Mouse (Mus musculus) limb, embryonic 15.5 days (tissue): ENCODE results near the gene Ntng1. TPM values are rescaled to one million over a fixed set of nuclear protein-coding genes. Genes with fewer than 3 reads are reported as not detected.
"Not testable (repeated sequence)": the region's sequence is repeated elsewhere in the genome, so short reads cannot be mapped to it uniquely, and the experiment has no call there.

Experiments used
- ATAC-seq: fragments of 200-750 bp; cut with Nextera tagmentation; 2 replicates; pipeline ENCODE4 v1.8.0; 2017; ENCODE audit warnings: low read depth, moderate TSS enrichment; ENCODE audit not compliant: insufficient number of reproducible peaks, low FRiP score, low TSS enrichment
- H3K27ac ChIP-seq: fragments of 300-500 bp; sonication (generic); 2 replicates; pipeline ENCODE4 v1.5.1; 2015; ENCODE audit warnings: moderate library complexity, mild to moderate bottlenecking, inconsistent platforms
- H3K27me3 ChIP-seq: fragments of 300-500 bp; sonication (generic); 2 replicates; pipeline ENCODE4 v1.6.1; 2015; ENCODE audit warnings: inconsistent platforms
- H3K36me3 ChIP-seq: fragments of 300-500 bp; sonication (generic); 2 replicates; pipeline ENCODE4 v1.6.1; 2015; ENCODE audit warnings: inconsistent platforms
- H3K4me1 ChIP-seq: fragments of 300-500 bp; sonication (generic); 2 replicates; pipeline ENCODE4 v1.6.1; 2015; ENCODE audit warnings: inconsistent platforms
- H3K4me2 ChIP-seq: fragments of 300-500 bp; sonication (generic); 2 replicates; pipeline ENCODE4 v1.6.1; 2015; ENCODE audit warnings: mild to moderate bottlenecking, inconsistent platforms
- H3K4me3 ChIP-seq: fragments of 300-500 bp; sonication (generic); 2 replicates; pipeline ENCODE4 v1.5.1; 2015; ENCODE audit warnings: mild to moderate bottlenecking, inconsistent platforms
- H3K9ac ChIP-seq: fragments of 300-500 bp; sonication (generic); 2 replicates; pipeline ENCODE4 v1.6.1; 2015; ENCODE audit warnings: inconsistent platforms
- H3K9me3 ChIP-seq: fragments of 300-500 bp; sonication (generic); 2 replicates; pipeline ENCODE4 v1.6.1; 2016; ENCODE audit warnings: inconsistent platforms
- WGBS: fragments of 180-500 bp; shearing (Covaris S2); methylation state at CpG from one replicate; pipeline ENCODE4 v1.1.7; 2015; 5-methylcytosine and 5-hydroxymethylcytosine counted together
- polyA plus RNA-seq: library from polyadenylated mRNA; unstranded; fragments of >200 nt; fragmentation: Nextera tagmentation; extraction: Ambion mirVana; gene quantifications from 2 replicates; pipeline ENCODE4 v1.2.1, GENCODE M21; 2015

The Ntng1 gene
- polyA plus RNA-seq, 1 experiment from 2014 or later = 6.5 TPM

DNA sequence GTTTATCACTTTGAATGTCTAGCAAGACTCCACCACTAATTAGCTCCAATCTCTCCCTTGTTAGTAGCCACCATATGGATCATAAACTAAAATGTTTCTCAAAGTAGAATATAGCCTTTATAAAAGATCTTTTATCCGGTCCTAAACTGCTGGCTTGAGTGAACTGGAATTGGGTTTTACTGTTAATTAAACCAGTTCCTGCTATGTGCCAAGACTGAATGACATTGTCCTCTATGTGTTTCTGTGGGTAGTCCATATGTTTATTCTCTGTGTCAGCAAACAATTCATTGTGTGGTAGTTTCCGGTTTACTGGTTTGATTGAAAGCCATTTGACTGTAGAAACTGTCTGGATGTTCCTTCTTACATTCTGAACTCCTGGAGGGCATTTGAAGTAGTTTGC lies 387.4 kb downstream of the Ntng1 start:
- 53% methylated on average over 2 of the region's 2 CpGs for WGBS
- Histone ChIP-seq H3K9ac (no peak overlapping the region), H3K4me1 (no peaks in the 10 kb centered on the region), H3K4me3 (no peak overlapping the region), H3K27me3 (no peaks in the 10 kb centered on the region), H3K4me2 (no peak overlapping the region), H3K36me3 (no peaks in the 10 kb centered on the region), H3K27ac (no peak overlapping the region), H3K9me3 (no peaks in the 10 kb centered on the region)
- no peak for ATAC-seq

DNA sequence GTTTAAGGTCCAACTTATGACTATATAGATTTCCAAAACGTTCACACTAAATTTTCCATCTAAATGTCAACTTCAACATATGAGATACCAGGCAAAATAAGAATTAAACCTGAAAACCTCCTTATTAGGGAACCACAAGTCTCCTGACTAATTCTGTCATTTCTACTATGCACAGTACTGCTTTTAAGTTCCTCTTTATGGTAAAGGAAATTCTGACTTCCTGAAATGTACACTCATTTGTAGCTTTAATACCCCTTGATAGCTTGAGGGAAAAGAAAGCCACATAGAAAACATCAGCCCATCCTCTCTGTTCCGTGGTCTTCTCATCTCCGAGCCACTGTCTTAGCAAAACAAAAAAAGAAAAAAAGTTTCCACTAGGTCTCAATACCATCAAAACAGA lies 396.2 kb downstream of the Ntng1 start:
- not testable (repeated sequence) for H3K4me2 ChIP-seq, H3K36me3 ChIP-seq, H3K4me3 ChIP-seq, H3K27ac ChIP-seq, H3K9ac ChIP-seq, ATAC-seq, H3K27me3 ChIP-seq, H3K9me3 ChIP-seq, H3K4me1 ChIP-seq
- WGBS = 69% methylated on average over 3 of the region's 3 CpGs

DNA sequence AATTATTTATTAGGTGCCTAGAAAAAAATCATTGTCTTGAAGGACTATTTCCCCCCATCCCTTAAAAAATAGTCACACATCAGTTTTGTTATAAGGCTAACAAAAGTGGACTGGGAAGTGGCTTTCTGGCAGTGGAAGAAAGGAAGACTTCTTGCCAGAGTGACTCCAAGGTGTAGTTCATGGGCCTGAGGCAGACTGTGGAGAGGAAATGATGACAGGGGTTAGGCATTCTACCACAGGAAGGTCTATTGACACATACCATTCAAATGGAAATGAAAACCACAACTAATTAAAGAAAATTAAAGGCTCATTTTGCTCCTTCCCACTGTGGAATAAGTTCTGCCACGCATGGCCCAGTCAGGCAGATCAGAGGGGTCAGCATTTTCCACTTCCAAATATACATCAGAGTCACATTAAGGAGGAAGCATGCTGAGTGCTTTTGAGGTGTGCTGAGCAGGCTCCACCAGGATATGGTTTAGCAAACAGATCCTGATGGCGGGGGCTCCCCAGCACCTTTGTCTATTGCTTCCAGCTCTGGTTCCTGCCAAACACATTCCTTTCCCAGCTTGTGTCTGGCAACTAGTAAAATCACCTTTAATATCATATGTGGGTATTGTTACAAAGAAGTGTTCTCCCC lies 403.2 kb downstream of the Ntng1 start:
- WGBS = 30% methylated on average over 2 of the region's 2 CpGs
- H3K27me3 ChIP-seq = no peaks in the 10 kb centered on the region
- no peak overlapping the region for H3K9ac ChIP-seq
- no peak for ATAC-seq
- no peak overlapping the region for H3K4me2 ChIP-seq
- no peak overlapping the region for H3K27ac ChIP-seq
- H3K4me1 ChIP-seq = no peaks in the 10 kb centered on the region
- H3K4me3 ChIP-seq = no peak overlapping the region
- H3K36me3 ChIP-seq = no peaks in the 10 kb centered on the region
- no peaks in the 10 kb centered on the region for H3K9me3 ChIP-seq

DNA sequence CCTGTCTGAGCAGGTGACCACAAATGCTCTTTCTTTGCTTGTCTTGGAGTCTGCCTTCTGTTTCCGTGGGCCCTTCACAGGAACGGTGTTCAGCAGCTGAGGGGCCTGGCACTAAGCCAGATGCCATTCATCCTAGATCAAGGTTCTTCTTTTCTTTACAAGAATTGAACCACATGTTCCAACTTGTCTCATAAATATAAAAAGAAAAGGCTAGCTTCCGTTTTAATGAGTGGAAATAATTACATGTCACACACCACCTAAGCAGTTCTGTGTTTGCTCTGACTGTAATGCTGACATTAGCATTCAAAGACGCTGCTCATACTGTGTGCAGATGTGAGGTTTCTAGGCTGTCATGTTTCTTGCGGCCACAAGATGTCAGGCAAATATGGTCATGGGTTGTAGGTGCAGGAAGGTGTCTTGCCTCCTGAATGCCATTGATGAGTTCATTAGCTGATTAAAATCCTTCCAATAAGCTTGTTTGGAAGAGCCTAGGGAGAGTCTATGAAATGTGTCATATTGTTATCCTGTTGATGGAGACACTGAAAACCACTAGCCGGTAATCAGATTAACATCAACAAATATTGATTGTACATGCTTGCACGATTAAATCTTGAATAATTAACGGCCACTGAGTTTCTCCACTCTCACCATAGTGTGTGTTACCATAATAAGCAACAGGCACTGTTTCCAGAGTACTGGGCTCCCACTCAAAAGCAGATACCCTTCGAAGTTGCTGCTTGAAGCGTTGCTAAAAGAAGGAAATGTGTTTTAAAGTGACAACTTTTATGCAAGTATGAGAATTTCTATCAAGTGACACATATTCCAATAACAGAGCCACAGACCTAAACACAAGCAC lies 411.3 kb downstream of the Ntng1 start:
- Histone ChIP-seq H3K36me3 (no peaks in the 10 kb centered on the region), H3K9ac (no peak overlapping the region), H3K9me3 (no peaks in the 10 kb centered on the region), H3K4me2 (no peak overlapping the region), H3K4me1 (peaks cover 3% of the 10 kb centered on the region; the same call in 1 of the 2 replicates), H3K27me3 (no peaks in the 10 kb centered on the region), H3K27ac (0 out of 2 replicates have a peak overlapping the region, but pooled peaks have one; percentile 0), H3K4me3 (no peak overlapping the region)
- WGBS = 37% methylated on average over 10 of the region's 10 CpGs
- ATAC-seq = peak; percentile 80

DNA sequence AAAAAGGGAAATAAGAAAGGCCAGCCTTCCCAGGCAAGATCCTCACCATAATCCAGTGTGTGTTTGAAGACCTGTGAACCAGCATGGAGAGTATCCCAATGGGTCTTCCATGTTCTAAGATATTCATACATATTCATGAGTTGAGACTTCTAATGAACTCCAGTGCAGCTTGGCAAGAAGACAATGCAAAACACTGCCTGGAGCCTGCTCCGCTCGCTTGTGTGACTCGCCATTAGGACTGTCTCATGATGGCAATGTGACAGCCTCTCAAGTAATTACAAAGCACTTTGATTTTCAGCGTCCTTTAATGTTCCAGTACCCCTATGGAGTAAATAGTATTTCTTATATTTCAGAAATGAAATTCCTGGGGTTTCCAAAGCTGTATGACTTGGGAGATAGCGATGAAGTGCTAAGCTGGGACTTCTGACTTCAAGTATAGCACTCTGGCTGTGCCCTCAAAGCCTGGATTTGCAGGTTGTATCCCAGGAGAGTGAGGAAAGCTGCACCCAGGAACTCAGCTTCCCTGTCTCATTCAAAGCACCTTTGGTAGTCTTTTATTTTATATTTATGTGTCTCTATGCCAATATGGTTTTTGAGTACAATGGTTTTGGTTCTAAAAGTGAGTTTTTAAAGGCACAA lies 412.1 kb downstream of the Ntng1 start:
- H3K27me3 ChIP-seq = no peaks in the 10 kb centered on the region
- H3K36me3 ChIP-seq = no peaks in the 10 kb centered on the region
- no peaks in the 10 kb centered on the region for H3K9me3 ChIP-seq
- H3K27ac ChIP-seq = peak overlapping the region; percentile 0; the same call in 1 of the 2 replicates
- H3K9ac ChIP-seq = no peak overlapping the region
- no peak overlapping the region for H3K4me3 ChIP-seq
- no peak for ATAC-seq
- H3K4me2 ChIP-seq = no peak overlapping the region
- peaks cover 3% of the 10 kb centered on the region; the same call in 1 of the 2 replicates for H3K4me1 ChIP-seq
- 62% methylated on average over 5 of the region's 5 CpGs for WGBS

Other genes with a start within 250 kb of the Ntng1 start
- gene Prmt6, start 107.0 kb upstream of the Ntng1 start, polyA plus RNA-seq = 19.7 and 21.1 TPM in 2 replicates